Mouse (Mus musculus) forebrain, postnatal 0 days (tissue): ENCODE measurements around the gene Serpinc1. TPM values are rescaled to one million over a fixed set of nuclear protein-coding genes. Genes with fewer than 3 reads are reported as not detected.

Experiments
- ATAC-seq: fragments of 200-750 bp; cut with Nextera tagmentation; 2 replicates; pipeline ENCODE4 v1.8.0; 2017; ENCODE audit warnings: mild to moderate bottlenecking, moderate library complexity
- DNase-seq: peaks from one replicate; pipeline ENCODE4 v3.0.0-alpha.2; 2015
- H3K27ac ChIP-seq: fragments of 300-500 bp; sonication (generic); 2 replicates; pipeline ENCODE4 v1.5.1; 2014; ENCODE audit warnings: low read depth, mild to moderate bottlenecking, antibody characterized with exemption, low read length, moderate library complexity, mixed read lengths
- H3K27me3 ChIP-seq: fragments of 300-500 bp; sonication (generic); 2 replicates; pipeline ENCODE4 v1.6.1; 2014; ENCODE audit warnings: mild to moderate bottlenecking, low read length, mixed read lengths; ENCODE audit not compliant: insufficient read depth
- H3K36me3 ChIP-seq: fragments of 300-500 bp; sonication (generic); 2 replicates; pipeline ENCODE4 v1.6.1; 2014; ENCODE audit warnings: mild to moderate bottlenecking, moderate library complexity; ENCODE audit not compliant: insufficient read depth
- H3K4me1 ChIP-seq: fragments of 300-500 bp; sonication (generic); 2 replicates; pipeline ENCODE4 v1.6.1; 2014; ENCODE audit warnings: antibody characterized with exemption; ENCODE audit not compliant: insufficient read depth
- H3K4me2 ChIP-seq: fragments of 300-500 bp; sonication (generic); 2 replicates; pipeline ENCODE4 v1.6.1; 2014; ENCODE audit warnings: low read depth, mild to moderate bottlenecking, moderate library complexity
- H3K4me3 ChIP-seq: fragments of 300-500 bp; sonication (generic); 2 replicates; pipeline ENCODE4 v1.5.1; 2014; ENCODE audit warnings: low read depth, low read length, mixed read lengths
- H3K9ac ChIP-seq: fragments of 300-500 bp; sonication (generic); 2 replicates; pipeline ENCODE4 v1.6.1; 2014; ENCODE audit warnings: mild to moderate bottlenecking
- H3K9me3 ChIP-seq: fragments of 300-500 bp; sonication (generic); 2 replicates; pipeline ENCODE4 v1.6.1; 2016; ENCODE audit warnings: low read length
- CTCF ChIP-seq: sonication (generic); IDR thresholded peaks from 2 replicates; pipeline ENCODE4 v1.5.1; 2016; ENCODE audit warnings: antibody characterized with exemption, control low read depth, low read depth
- WGBS: fragments of 180-500 bp; shearing (Covaris S2); extraction: QIAGEN DNeasy Blood & Tissue Kit; methylation state at CpG from one replicate; pipeline ENCODE4 v1.1.7; 2014; 5-methylcytosine and 5-hydroxymethylcytosine counted together
- polyA plus RNA-seq: library from polyadenylated mRNA; unstranded; fragments of >200 nt; fragmentation: Nextera tagmentation; extraction: Ambion mirVana; gene quantifications from 2 replicates; pipeline ENCODE4 v1.2.1, GENCODE M21; 2015
- total RNA-seq: library from RNA; depleted of rRNA; stranded (reverse); fragments of >200 nt; gene quantifications from 2 replicates; pipeline ENCODE4 v1.2.3, GENCODE M21; 2014; rRNA removed

The Serpinc1 gene
- total and polyA plus RNA-seq, 2 experiments from 2014 or later = 0.10 to 2.3 TPM

DNA sequence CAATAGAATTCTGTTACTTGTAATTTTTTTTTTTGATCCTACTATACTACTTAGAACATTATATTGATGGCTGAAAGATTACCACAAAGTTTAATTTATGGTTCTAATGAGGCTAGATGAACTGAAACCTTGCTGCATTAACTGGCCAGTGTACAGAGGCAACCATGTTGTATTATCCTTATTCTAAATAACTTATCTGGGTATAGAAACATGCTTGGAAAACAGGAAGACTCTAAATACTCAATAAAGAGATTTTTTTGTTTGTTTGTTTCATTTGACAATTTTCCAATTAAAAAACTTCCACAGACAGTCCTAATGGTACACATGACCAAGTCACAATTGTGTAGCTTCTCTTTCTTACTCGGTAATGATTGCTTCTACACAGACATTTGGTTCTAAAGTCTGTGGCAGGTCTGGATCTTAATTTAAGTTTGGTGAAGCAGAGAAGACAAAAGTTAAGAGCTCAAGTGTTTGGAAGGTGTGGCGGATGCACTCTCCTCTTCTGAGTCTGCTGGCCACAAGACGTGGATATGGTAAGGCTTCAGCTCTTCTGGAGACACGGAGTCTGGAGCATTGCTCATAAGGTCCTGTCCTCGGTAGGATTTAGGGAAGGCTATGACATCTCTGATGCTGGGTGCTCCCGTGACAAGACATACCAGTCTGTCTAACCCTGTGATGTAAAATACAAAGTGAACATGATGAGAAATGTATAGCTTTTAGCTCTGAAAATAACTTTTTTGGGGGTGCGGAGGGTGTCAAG, 63.1 kb downstream of the Serpinc1 start:
- TF ChIP-seq CTCF = no peak
- H3K36me3 ChIP-seq = peaks cover 58% of the 10 kb centered on the region

DNA sequence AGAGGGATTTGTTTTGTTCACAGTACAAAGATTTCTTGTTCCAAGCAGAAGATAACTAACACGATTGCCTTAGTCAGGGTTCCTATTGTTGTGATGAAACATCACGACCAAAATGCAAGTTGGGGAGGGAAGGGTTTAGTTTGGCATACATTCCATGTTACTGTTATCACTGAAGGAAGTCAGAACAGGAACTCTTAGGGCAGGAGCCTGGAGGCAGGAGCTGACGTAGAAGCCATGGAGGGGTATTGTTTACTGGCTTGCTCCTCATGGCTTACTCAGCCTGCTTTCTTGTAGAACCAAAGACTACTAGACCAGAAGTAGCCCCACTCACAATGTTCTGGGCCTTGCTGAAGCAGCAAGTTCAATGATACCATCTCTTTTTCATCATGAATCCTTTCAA, 68.6 kb downstream of the Serpinc1 start:
- no peak overlapping the region for H3K9ac ChIP-seq
- DNase-seq = no peak
- WGBS = 94% methylated on average over 3 of the region's 3 CpGs
- H3K36me3 ChIP-seq = peaks cover 39% of the 10 kb centered on the region
- H3K9me3 ChIP-seq = no peaks in the 10 kb centered on the region
- no peak for TF ChIP-seq CTCF
- ATAC-seq = no peak
- no peak overlapping the region for H3K4me2 ChIP-seq
- no peaks in the 10 kb centered on the region for H3K4me1 ChIP-seq
- H3K27me3 ChIP-seq = no peaks in the 10 kb centered on the region
- H3K4me3 ChIP-seq = no peak overlapping the region
- H3K27ac ChIP-seq = no peak overlapping the region

More for the DNA sequence above, 63.1 kb downstream of the Serpinc1 start:
- H3K4me1 ChIP-seq = peaks cover 6% of the 10 kb centered on the region; the same call in 1 of the 2 replicates
- H3K27ac ChIP-seq = no peak overlapping the region
- H3K4me3 ChIP-seq = no peak overlapping the region
- H3K4me2 ChIP-seq = no peak overlapping the region
- no peaks in the 10 kb centered on the region for H3K27me3 ChIP-seq
- no peak overlapping the region for H3K9ac ChIP-seq
- WGBS = 90% methylated on average over 7 of the region's 7 CpGs
- no peaks in the 10 kb centered on the region for H3K9me3 ChIP-seq
- ATAC-seq = no peak
- DNase-seq = no peak

Other genes with a start within 250 kb of the Serpinc1 start
- 117 and 140 TPM in 2 replicates for gene Rabgap1l, start 185.4 kb upstream of the Serpinc1 start, total RNA-seq
- gene Rabgap1l, start 185.4 kb upstream of the Serpinc1 start, polyA plus RNA-seq = 19.0 and 27.4 TPM in 2 replicates
- 14.9 and 20.8 TPM in 2 replicates for gene Rc3h1, start 72.2 kb upstream of the Serpinc1 start, total RNA-seq
- gene Rc3h1, start 72.2 kb upstream of the Serpinc1 start, polyA plus RNA-seq = 3.3 and 6.1 TPM in 2 replicates
- 19.7 and 30.2 TPM in 2 replicates for gene Zbtb37, start 56.3 kb downstream of the Serpinc1 start, total RNA-seq
- 3.7 and 7.9 TPM in 2 replicates for gene Zbtb37, start 56.3 kb downstream of the Serpinc1 start, polyA plus RNA-seq
- gene Dars2, start 92.1 kb downstream of the Serpinc1 start, total RNA-seq = 25.8 and 27.7 TPM in 2 replicates
- 28.9 and 29.3 TPM in 2 replicates for gene Dars2, start 92.1 kb downstream of the Serpinc1 start, polyA plus RNA-seq
- gene Cenpl, start 92.1 kb downstream of the Serpinc1 start, total RNA-seq = 1.7 and 2.6 TPM in 2 replicates
- 5.1 and 6.5 TPM in 2 replicates for gene Cenpl, start 92.1 kb downstream of the Serpinc1 start, polyA plus RNA-seq
- 20.5 and 24.1 TPM in 2 replicates for gene Klhl20, start 152.9 kb downstream of the Serpinc1 start, total RNA-seq
- gene Klhl20, start 152.9 kb downstream of the Serpinc1 start, polyA plus RNA-seq = 8.1 and 12.2 TPM in 2 replicates
- gene Ankrd45, start 164.1 kb downstream of the Serpinc1 start, total RNA-seq = 28.1 and 29.3 TPM in 2 replicates
- gene Ankrd45, start 164.1 kb downstream of the Serpinc1 start, polyA plus RNA-seq = 25.0 and 33.2 TPM in 2 replicates
- gene Tex50, start 180.7 kb downstream of the Serpinc1 start, total RNA-seq = not detected in 2 replicates
- gene Tex50, start 180.7 kb downstream of the Serpinc1 start, polyA plus RNA-seq = 0.16 TPM in 1 of 2 replicates, not detected in the other